Mouse (Mus musculus): Measurements from ENCODE around the gene Ces5a. TPM values are rescaled to one million over a fixed set of nuclear protein-coding genes. Genes with fewer than 3 reads are reported as not detected.
A peak's percentile ranks its signal among the peaks of the same experiment; 100 is the strongest.
"Not testable (repeated sequence)": the region's sequence is repeated elsewhere in the genome, so short reads cannot be mapped to it uniquely, and the experiment has no call there.

The Ces5a gene
- total RNA-seq (2022): under 1 TPM in 3 of 4 experiments, not detected in 1; 0.20 to 0.86 (median 0.22) TPM

GRCm38 (mm10) chr8:93535730-93536129 lies at the start of gene Ces5a:
Ces5a (minus strand) TSS chr8:93535830.
- no peak for DNase-seq (ENCODE audit: low spot score in 2 of 2)

GRCm38 (mm10) chr8:93572841-93573240 lies 37.2 kb upstream of the Ces5a start:
- DNase-seq (ENCODE audit: low spot score in 2 of 2): no peak

GRCm38 (mm10) chr8:93572095-93572501 lies 36.5 kb upstream of the Ces5a start:
- DNase-seq (ENCODE audit: low spot score in 2 of 2): no peak

- peak in 1 of 2 experiments; percentile 12 for DNase-seq (ENCODE audit: low spot score in 2 of 2)
Observed at GRCm38 (mm10) chr8:93571369-93571985, 35.8 kb upstream of the Ces5a start.

GRCm38 (mm10) chr8:93570186-93570530 lies 34.5 kb upstream of the Ces5a start:
- DNase-seq (ENCODE audit: low spot score in 2 of 2): peak in 1 of 2 experiments; percentile 3

DNA sequence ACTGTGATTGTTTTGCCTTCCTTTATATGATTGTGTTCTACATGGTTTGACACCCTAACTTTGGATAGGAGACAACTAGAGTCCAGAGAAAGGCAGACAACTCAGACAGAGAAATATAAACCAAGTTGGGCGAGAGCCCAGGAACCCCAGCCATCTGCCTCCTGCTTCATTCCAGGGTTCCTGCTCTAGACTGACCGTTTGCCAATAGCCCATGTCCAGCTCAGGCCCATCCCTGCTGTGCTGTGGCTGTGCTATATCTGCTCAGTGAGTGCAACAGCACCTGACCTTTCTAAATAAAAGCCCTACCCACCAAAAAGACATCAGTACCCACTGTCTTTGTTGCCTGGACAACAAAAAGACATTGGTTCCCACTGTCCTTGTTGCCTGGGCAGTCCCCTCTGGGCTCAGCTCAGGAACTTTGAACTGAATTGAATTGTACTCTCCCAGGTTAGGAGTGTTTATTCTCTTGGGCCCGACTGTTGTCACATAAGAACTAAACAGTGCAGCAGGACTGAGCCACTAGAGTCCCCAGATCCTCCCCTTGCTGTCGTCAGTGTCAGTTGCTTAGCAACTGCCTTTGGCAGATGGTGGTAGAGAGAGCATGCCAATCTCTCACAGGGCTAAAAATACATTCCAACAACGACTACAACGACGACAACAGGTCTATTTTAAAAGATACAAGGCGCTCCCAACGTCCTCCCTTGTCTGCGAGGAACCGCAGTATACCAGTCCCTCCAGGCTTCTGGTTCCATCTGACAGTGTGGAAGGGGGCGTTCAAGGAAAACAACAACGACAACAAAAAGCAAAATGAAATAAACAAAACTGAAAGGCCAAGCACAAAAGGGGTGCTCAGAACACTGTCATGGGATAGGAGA lies 33.9 kb upstream of the Ces5a start:
- DNase-seq (ENCODE audit: low spot score in 2 of 2): peak; percentile 36 to 52

GRCm38 (mm10) chr8:93568666-93569065 lies 33.0 kb upstream of the Ces5a start:
- no peak for DNase-seq (ENCODE audit: low spot score in 2 of 2)

DNA sequence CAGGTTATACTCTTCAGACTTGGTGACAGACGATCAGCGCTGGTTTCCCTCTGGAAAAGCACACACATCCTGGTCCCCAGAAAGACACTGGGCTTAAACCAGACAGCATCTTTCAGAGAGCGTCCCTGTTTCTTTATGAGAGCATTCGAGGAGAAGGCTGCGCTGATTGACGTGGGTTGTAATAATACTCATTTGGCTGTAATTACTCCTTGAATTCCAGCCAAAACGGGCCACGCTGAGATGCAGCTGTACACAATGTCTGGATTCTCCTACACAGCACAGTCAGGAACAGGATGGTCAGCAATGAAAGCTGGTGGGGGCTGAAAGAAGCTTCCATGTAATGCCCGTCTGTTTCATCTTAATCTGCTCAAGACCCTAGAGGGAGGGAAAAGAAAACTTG lies 31.5 kb upstream of the Ces5a start:
- no peak for DNase-seq (ENCODE audit: low spot score in 2 of 2)

GRCm38 (mm10) chr8:93564634-93565033 lies 29.0 kb upstream of the Ces5a start:
- DNase-seq (ENCODE audit: low spot score in 2 of 2): no peak

- no peak for DNase-seq (ENCODE audit: low spot score in 2 of 2)
Observed at GRCm38 (mm10) chr8:93563551-93563950, 27.9 kb upstream of the Ces5a start.

- no peak for DNase-seq (ENCODE audit: low spot score in 2 of 2)
Observed at GRCm38 (mm10) chr8:93562557-93563210, 27.1 kb upstream of the Ces5a start.

DNA sequence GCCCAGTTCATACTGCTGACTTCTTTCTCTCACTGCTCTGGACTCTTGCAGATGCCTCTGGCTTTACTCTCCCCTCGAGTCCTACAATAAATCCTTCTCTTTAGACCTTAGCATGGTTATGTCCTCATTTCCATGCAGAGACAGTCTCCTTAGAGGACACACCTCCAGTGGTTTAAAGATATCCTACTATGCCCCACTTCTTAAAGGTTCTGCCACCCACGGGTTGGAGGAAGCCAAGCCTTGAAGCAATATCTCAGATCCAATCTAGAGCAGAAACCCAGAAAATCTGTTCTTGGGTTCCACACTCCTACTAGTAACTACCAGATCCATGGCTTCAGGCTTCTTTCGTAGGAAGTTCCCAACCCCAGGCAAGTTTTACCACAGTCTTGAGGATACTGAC lies 25.6 kb upstream of the Ces5a start:
- no peak for DNase-seq (ENCODE audit: low spot score in 2 of 2)

GRCm38 (mm10) chr8:93559696-93560095 lies 24.1 kb upstream of the Ces5a start:
- DNase-seq (ENCODE audit: low spot score in 2 of 2): no peak

GRCm38 (mm10) chr8:93502634-93503033 lies 33.0 kb downstream of the Ces5a start:
- DNase-seq (ENCODE audit: low spot score in 2 of 2): no peak

DNA sequence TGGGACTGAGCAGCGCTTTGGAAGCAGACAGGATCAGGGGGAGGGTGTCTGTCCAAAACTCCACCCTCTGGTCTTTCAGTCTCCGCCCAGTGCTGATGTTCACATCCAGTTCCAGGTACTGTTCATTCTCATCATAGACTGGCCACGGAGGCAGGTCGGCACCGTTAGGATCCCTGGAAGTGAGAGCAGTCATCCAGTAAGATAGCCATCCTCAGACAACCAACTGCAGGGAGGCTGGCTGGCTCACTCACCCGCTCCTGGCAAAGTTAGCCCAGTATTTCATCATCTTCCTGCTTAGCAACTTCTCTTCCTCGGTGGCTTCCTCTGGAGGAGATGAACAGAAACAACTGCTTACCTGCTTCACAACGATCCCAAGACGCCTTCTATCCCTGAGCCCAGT lies 36.2 kb downstream of the Ces5a start:
- no peak for DNase-seq (ENCODE audit: low spot score in 2 of 2)

DNA sequence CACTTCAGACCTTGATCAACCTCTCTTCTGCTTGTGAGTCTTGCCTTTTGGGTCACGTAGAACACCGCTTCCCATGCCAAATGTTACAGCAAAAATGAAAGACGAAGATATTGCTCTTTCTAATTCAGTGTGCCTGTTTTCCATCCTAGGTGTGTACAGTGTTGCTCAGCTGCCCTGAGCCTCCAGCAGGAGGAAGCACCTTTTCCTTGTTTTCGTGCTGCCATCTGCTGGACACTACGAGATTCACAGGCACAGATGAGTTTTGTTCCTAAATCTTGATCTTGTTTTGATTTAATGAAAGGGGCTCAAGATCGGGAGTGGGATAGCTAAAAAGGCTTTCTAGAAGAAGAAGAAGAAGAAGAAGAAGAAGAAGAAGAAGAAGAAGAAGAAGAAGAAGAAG lies 40.3 kb downstream of the Ces5a start:
- DNase-seq (ENCODE audit: low spot score in 2 of 2): no peak

DNA sequence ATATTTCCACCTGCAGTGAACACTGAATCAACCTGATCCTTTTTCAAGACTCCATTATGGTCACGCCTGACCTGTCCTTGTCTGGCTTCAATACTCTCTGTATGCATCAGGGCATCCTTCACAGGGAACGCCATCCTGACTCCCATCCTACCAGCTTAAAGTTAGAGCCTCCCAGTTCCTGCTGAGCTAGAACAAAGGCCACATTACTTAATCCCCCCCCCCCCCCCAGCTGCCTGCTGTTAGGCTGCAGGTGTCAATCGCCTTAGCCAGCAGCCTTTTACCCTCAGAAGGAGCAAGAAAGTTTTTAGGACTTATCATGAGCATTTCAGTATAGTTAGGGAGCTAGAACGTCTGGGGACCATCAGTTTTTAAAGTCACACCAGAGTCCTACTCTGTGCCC lies 46.9 kb downstream of the Ces5a start:
- no peak for DNase-seq (ENCODE audit: low spot score in 2 of 2)

DNA sequence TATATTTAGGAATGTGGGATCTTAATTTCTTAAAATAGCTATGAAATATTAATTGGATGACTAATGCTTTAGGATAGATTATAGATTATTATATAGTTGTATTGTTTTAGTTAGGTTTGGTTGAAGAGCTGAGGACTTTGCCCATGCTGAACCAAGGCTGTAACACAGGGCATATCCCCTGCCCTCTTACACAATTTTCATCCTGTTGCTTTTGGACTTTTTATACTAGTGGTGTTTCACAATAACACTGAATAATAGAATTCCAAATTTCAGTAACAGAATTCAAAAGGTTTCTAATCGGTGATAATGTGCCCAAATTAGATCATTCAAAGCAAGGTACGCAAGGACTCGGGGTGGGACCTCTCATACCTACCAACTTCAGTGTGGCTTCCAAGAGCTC lies 57.4 kb downstream of the Ces5a start:
- DNase-seq (ENCODE audit: low spot score in 2 of 2): no peak

DNA sequence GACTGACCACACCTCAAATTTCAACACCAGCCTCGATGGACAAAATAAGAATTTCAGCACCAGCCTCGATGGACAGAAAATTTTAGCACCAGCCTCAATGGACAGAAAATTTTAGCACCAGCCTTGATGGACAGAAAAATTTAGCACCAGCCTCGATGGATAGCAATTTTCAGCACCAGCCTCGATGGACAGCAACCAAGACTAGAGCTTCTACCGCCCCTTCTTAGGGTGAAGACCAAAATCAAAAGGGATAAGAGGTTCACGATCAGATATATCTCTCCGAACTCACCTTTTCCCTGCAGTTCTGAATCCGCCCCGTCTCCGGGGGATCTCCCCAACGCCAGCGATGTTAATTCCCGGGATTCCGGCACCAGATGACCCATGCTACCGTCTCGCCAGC lies 65.9 kb downstream of the Ces5a start:
- not testable (repeated sequence) for DNase-seq (ENCODE audit: low spot score in 2 of 2)

GRCm38 (mm10) chr8:93454258-93454877 lies 81.3 kb downstream of the Ces5a start:
- DNase-seq (ENCODE audit: low spot score in 2 of 2): no peak
